Mouse (Mus musculus): Measurements from ENCODE around the gene Hdhd5. TPM values are rescaled to one million over a fixed set of nuclear protein-coding genes. Genes with fewer than 3 reads are reported as not detected.

Hdhd5 gene
- polyA plus RNA-seq (2012; ENCODE audit: low replicate concordance): 12.1 and 13.4 TPM in 2 replicates

DNA sequence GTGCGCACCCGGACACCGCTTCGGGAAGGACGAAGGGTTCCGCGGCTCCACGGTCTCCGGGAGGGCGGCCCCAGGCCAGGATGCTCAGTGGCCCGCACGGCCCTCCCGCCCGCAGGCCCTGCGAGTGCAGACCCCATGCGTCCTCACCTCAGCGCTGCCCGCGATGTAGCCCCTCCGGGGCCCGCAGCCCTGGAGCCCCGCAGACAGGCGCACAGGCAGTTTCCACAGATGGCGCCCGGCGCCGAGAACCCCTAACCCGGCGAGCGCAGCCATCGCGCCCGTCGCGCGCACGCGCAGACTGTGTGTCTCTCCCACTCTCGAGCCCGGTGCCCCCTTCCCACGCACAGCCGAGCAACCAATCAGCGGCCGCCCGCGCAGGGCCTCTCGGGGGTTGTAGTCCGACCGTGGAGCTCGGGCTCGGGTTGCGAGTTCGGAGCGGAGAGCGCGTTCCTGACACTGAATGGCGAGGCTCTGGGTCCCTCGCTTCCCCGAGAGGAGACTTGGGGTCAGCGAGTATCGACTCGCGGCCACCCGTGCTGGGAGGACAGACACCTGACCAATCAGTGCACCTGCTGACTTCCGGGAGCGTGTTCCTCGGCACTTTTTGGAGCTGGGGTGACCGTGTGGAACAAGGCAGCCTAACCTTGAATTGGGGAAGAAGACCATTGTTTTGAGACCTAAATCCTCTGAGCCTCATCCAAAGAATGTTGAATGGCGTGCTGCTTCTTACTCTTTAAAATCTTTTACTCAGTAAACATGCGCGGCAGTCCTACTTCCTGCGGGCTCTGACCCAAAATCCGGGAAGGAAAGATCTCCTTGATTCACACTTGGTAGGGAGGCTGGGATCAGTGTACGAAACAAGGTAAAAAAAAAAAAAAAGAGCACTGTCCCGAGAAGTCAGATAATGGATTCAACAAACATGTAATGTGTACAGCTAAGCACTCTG, at the start of gene Hdhd5:
Gene Hdhd5, minus strand, starts transcription at position 300 of the 946 bp plus-strand sequence.

DNA sequence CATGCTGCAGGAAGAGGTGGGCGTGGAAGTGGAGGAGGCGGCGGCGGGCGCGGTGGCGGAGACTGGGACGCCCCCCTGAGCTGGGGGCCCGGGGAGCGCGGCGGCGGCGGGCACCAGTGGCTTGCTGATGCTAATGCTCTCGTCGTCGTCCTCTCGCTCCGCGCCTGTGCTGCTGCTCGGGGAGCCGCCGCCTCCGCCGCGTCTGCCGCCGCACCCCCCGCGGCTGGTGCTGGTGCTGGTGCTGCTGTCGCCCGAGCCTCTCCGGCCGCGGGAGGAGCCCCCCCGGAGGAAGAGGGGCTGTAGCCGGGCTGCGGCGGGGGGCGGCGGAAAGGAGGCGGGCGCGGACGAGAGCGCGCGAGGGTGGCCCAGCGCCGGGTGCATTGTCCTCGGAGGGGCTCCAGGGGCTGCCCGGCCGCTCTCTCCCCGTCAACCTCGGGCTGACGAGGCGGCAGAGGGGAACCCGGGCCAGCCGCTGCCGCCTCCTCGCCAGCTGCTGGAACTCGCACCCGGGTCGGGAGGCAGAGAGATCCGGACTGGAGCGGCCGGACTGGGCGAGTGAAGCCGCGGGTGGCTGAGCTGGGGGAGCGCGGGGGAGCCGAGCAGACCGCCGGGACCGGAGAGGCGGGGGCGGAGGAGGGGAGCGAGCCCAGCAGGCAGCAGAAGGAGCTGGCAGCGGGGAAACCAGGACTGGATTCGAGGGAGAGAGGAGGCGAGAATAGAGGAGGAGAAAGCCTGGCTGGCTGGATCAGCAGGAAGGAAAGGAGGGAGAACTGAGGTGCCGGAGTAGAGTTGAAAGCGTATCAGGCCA, 37.5 kb downstream of the Hdhd5 start, which contains the start of gene Tmem121b:
Gene Tmem121b, minus strand, starts transcription at position 434 of the 808 bp plus-strand sequence.

DNA sequence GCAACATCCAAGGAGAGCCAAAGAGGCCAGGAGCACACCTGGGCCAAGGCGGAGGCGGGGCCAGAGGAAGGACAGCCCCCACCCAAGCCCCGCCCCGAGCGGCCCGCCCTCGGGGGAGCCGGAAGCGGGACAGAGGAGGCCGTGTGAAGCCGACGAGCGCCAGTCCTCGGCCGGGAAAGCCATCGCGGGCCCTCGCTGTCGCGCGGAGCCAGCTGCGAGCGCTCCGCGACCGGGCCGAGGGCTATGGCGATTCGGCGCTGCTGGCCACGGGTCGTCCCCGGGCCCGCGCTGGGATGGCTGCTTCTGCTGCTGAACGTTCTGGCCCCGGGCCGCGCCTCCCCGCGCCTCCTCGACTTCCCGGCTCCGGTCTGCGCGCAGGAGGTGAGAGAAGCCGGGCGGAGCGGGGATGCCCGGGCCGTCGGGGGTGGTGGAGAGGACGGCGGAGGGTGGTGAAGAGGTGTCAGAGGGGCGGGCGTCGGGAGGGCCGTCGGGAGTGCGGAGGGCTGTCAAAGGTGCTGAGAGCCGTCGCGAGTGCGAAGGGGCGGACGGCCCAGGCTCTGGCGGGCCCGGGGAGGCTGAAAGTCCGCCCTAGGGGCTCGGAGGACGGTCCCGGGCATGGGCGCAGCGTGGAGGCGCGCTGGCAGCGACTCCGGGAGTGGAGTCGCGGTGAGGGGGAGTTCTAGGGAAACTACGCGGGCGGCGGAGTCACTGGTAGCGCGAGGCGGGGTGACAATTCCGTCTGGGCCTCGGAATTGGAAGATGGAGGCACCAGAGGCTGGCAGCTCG, 67.8 kb downstream of the Hdhd5 start, which contains the start of gene Il17ra:
Gene Il17ra, plus strand, starts transcription at position 162 of the 786 bp plus-strand sequence.

Other genes with a start within 250 kb of the Hdhd5 start
- not detected in 2 replicates for gene D330020A13Rik, start 237.0 kb downstream of the Hdhd5 start, polyA plus RNA-seq (2012; ENCODE audit: low replicate concordance)
- 0.05 and 0.06 TPM in 2 replicates for gene B4galnt3, start 236.8 kb downstream of the Hdhd5 start, polyA plus RNA-seq (2012; ENCODE audit: low replicate concordance)
- gene Kdm5a, start 167.2 kb downstream of the Hdhd5 start, polyA plus RNA-seq (2012; ENCODE audit: low replicate concordance): 27.3 and 41.3 TPM in 2 replicates
- gene Ccdc77, start 166.9 kb downstream of the Hdhd5 start, polyA plus RNA-seq (2012; ENCODE audit: low replicate concordance): 2.0 and 3.2 TPM in 2 replicates
- gene Il17ra, start 68.1 kb downstream of the Hdhd5 start, polyA plus RNA-seq (2012; ENCODE audit: low replicate concordance): 90.4 and 175 TPM in 2 replicates
- gene Tmem121b, start 37.5 kb downstream of the Hdhd5 start, polyA plus RNA-seq (2012; ENCODE audit: low replicate concordance): 0.63 and 2.0 TPM in 2 replicates
- gene Cecr2, start 135.1 kb upstream of the Hdhd5 start, polyA plus RNA-seq (2012; ENCODE audit: low replicate concordance): 30.2 and 44.4 TPM in 2 replicates
- 0.29 and 0.46 TPM in 2 replicates for gene Slc25a18, start 242.3 kb upstream of the Hdhd5 start, polyA plus RNA-seq (2012; ENCODE audit: low replicate concordance)

All from hematopoietic multipotent progenitor cell, adult 10-12 weeks (in vitro differentiated cells).